Mouse (Mus musculus) kidney, embryonic 16.5 days (tissue): ENCODE measurements at regions not wholly inside any gene's neighbourhood (a gene's known extent, or its start where the extent isn't known, plus 50 kb on each side); places are given as distances from the start of the nearest gene placed in this dataset.
A peak's percentile ranks its signal among the peaks of the same experiment; 100 is the strongest.

ENCODE experiments used
- ATAC-seq: fragments of 200-750 bp; cut with Nextera tagmentation; 2 replicates; pipeline ENCODE4 v1.8.0; 2017; ENCODE audit warnings: moderate TSS enrichment; ENCODE audit not compliant: low FRiP score, low TSS enrichment
- H3K27ac ChIP-seq: fragments of 300-500 bp; sonication (generic); 2 replicates; pipeline ENCODE4 v1.5.1; 2014; ENCODE audit warnings: low read length
- H3K27me3 ChIP-seq: fragments of 300-500 bp; sonication (generic); 2 replicates; pipeline ENCODE4 v1.6.1; 2014; ENCODE audit warnings: low read length, control low read depth, mixed read lengths; ENCODE audit not compliant: insufficient read depth
- H3K36me3 ChIP-seq: fragments of 300-500 bp; sonication (generic); 2 replicates; pipeline ENCODE4 v1.6.1; 2014; ENCODE audit warnings: low read length, control low read depth, mixed read lengths; ENCODE audit not compliant: insufficient read depth
- H3K4me1 ChIP-seq: fragments of 300-500 bp; sonication (generic); 2 replicates; pipeline ENCODE4 v1.6.1; 2014; ENCODE audit warnings: low read length, control low read depth, mixed read lengths; ENCODE audit not compliant: insufficient read depth
- H3K4me2 ChIP-seq: fragments of 300-500 bp; sonication (generic); replicated peaks from 2 replicates; pipeline ENCODE4 v1.6.1; 2014; ENCODE audit warnings: low read depth, low read length
- H3K4me3 ChIP-seq: fragments of 300-500 bp; sonication (generic); 2 replicates; pipeline ENCODE4 v1.5.1; 2014; ENCODE audit warnings: mild to moderate bottlenecking, low read length
- H3K9ac ChIP-seq: fragments of 300-500 bp; sonication (generic); replicated peaks from 2 replicates; pipeline ENCODE4 v1.6.1; 2014; ENCODE audit warnings: low read length
- H3K9me3 ChIP-seq: fragments of 300-500 bp; sonication (generic); 2 replicates; pipeline ENCODE4 v1.6.1; 2016; ENCODE audit warnings: low read length, control low read depth
- WGBS: fragments of 180-500 bp; shearing (Covaris S2); extraction: QIAGEN DNeasy Blood & Tissue Kit; methylation state at CpG from one replicate; pipeline ENCODE4 v1.1.7; 2014; 5-methylcytosine and 5-hydroxymethylcytosine counted together

DNA sequence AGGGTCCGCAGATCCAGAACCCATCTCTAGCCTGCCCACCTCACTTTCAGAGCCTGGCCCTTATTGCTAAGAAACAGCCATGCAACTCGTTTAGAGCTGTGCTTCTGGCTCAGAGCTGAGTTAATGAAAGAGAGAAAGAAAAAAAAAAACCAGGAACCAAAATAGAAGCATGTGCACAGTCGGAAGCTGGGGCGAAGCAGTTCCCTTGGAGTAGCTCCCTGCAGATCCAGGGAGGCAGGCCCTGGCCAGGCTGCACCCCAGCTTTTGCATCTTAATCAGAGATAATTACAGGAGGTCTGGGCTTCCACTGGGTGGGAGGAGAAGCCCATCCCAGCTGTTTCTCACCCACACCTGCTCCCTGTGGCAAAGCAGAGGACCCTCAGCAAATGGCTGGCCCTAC lies 53.9 kb downstream of the Adra2c start:
- Histone ChIP-seq H3K9ac (no peak overlapping the region), H3K4me3 (no peak overlapping the region), H3K27me3 (no peaks in the 10 kb centered on the region), H3K4me2 (no peak overlapping the region), H3K9me3 (no peaks in the 10 kb centered on the region), H3K4me1 (no peaks in the 10 kb centered on the region), H3K36me3 (no peaks in the 10 kb centered on the region), H3K27ac (no peak overlapping the region)
- WGBS: 51% methylated on average over 4 of the region's 4 CpGs
- no peak for ATAC-seq

GRCm38 (mm10) chr5:35334416-35335059 lies 54.4 kb upstream of the Hmx1 start:
- Histone ChIP-seq H3K4me2 (no peak overlapping the region), H3K27ac (no peak overlapping the region), H3K4me3 (no peak overlapping the region), H3K27me3 (no peaks in the 10 kb centered on the region), H3K36me3 (no peaks in the 10 kb centered on the region), H3K4me1 (no peaks in the 10 kb centered on the region), H3K9ac (no peak overlapping the region), H3K9me3 (no peaks in the 10 kb centered on the region)
- peak; percentile 71; the same call in 1 of the 2 replicates for ATAC-seq
- WGBS: 72% methylated on average over 9 of the region's 9 CpGs

- no peaks in the 10 kb centered on the region for H3K9me3 ChIP-seq
- 53% methylated on average over 2 of the region's 2 CpGs for WGBS
- ATAC-seq: no peak
Measured at GRCm38 (mm10) chr5:35335081-35335480, 53.8 kb upstream of the Hmx1 start.

More at GRCm38 (mm10) chr5:35335081-35335480, 53.8 kb upstream of the Hmx1 start:
- no peak overlapping the region for H3K27ac ChIP-seq
- no peak overlapping the region for H3K4me3 ChIP-seq
- H3K4me1 ChIP-seq: no peaks in the 10 kb centered on the region
- H3K36me3 ChIP-seq: no peaks in the 10 kb centered on the region
- H3K9ac ChIP-seq: no peak overlapping the region
- no peaks in the 10 kb centered on the region for H3K27me3 ChIP-seq
- no peak overlapping the region for H3K4me2 ChIP-seq
